Mouse (Mus musculus): Measurements from ENCODE around the gene Hmcn2. TPM values are rescaled to one million over a fixed set of nuclear protein-coding genes. Genes with fewer than 3 reads are reported as not detected.

Gene Hmcn2
- 0.30 TPM in 2 replicates for polyA plus RNA-seq (2015; fragmentation: Nextera tagmentation; extraction: Ambion mirVana)

- Histone ChIP-seq H3K4me3 (ENCODE audit: low read length) (peak within 1 kb of the TSS; percentile 31), H3K4me1 (ENCODE audit: control insufficient read depth, insufficient read depth, low read depth, low read length) (peaks cover 6% of the 10 kb centered on the region), H3K27ac (ENCODE audit: low read depth, low read length) (no peak within 1 kb of the TSS), H3K9me3 (ENCODE audit: control insufficient read depth, low read length) (no peaks in the 10 kb centered on the region), H3K4me2 (ENCODE audit: low read length) (peak within 1 kb of the TSS; percentile 52), H3K36me3 (ENCODE audit: control insufficient read depth, insufficient read depth, low read length) (no peaks in the 10 kb centered on the region), H3K9ac (ENCODE audit: low read depth, low read length) (peak within 1 kb of the TSS; percentile 29; the same call in 1 of the 2 replicates), H3K27me3 (replicated peaks; ENCODE audit: control insufficient read depth, insufficient read depth, low read length) (peaks cover 42% of the 10 kb centered on the region)
- no peak for ATAC-seq
- 3% methylated on average over 28 of the region's 33 CpGs for WGBS
Measured at GRCm38 (mm10) chr2:31314007-31314465, at the start of gene Hmcn2. Gene Hmcn2, plus strand, starts transcription at chr2:31314415.

GRCm38 (mm10) chr2:31267447-31267846 is 46.8 kb upstream of the Hmcn2 start:
- no peak overlapping the region for H3K4me2 ChIP-seq (ENCODE audit: low read length)
- peaks cover 60% of the 10 kb centered on the region for H3K4me1 ChIP-seq (ENCODE audit: control insufficient read depth, insufficient read depth, low read depth, low read length)
- H3K27me3 ChIP-seq (replicated peaks; ENCODE audit: control insufficient read depth, insufficient read depth, low read length), result no peaks in the 10 kb centered on the region
- no peak overlapping the region for H3K4me3 ChIP-seq (ENCODE audit: low read length)
- H3K27ac ChIP-seq (ENCODE audit: low read depth, low read length), result 0 out of 2 replicates have a peak overlapping the region, but pooled peaks have one; percentile 37
- 18% methylated on average over 6 of the region's 6 CpGs for WGBS
- H3K36me3 ChIP-seq (ENCODE audit: control insufficient read depth, insufficient read depth, low read length), result 0 out of 2 replicates have a peak, but pooled peaks cover 2% of the 10 kb centered on the region
- no peaks in the 10 kb centered on the region for H3K9me3 ChIP-seq (ENCODE audit: control insufficient read depth, low read length)
- H3K9ac ChIP-seq (ENCODE audit: low read depth, low read length), result 0 out of 2 replicates have a peak overlapping the region, but pooled peaks have one; percentile 14
- ATAC-seq, result no peak

- no peaks in the 10 kb centered on the region for H3K9me3 ChIP-seq (ENCODE audit: control insufficient read depth, low read length)
- no peak overlapping the region for H3K4me2 ChIP-seq (ENCODE audit: low read length)
- H3K9ac ChIP-seq (ENCODE audit: low read depth, low read length), result no peak overlapping the region
- no peak for ATAC-seq
- 0 out of 2 replicates have a peak, but pooled peaks cover 2% of the 10 kb centered on the region for H3K36me3 ChIP-seq (ENCODE audit: control insufficient read depth, insufficient read depth, low read length)
- WGBS, result 40% methylated on average over 5 of the region's 5 CpGs
- H3K27ac ChIP-seq (ENCODE audit: low read depth, low read length), result no peak overlapping the region
- H3K4me3 ChIP-seq (ENCODE audit: low read length), result no peak overlapping the region
- H3K4me1 ChIP-seq (ENCODE audit: control insufficient read depth, insufficient read depth, low read depth, low read length), result peaks cover 48% of the 10 kb centered on the region
- H3K27me3 ChIP-seq (replicated peaks; ENCODE audit: control insufficient read depth, insufficient read depth, low read length), result no peaks in the 10 kb centered on the region
Measured at GRCm38 (mm10) chr2:31268631-31269030, 45.6 kb upstream of the Hmcn2 start.

- no peak overlapping the region for H3K4me3 ChIP-seq (ENCODE audit: low read length)
- peaks cover 43% of the 10 kb centered on the region for H3K4me1 ChIP-seq (ENCODE audit: control insufficient read depth, insufficient read depth, low read depth, low read length)
- no peak for ATAC-seq
- H3K27me3 ChIP-seq (replicated peaks; ENCODE audit: control insufficient read depth, insufficient read depth, low read length), result no peaks in the 10 kb centered on the region
- H3K9ac ChIP-seq (ENCODE audit: low read depth, low read length), result no peak overlapping the region
- H3K27ac ChIP-seq (ENCODE audit: low read depth, low read length), result no peak overlapping the region
- H3K36me3 ChIP-seq (ENCODE audit: control insufficient read depth, insufficient read depth, low read length), result 0 out of 2 replicates have a peak, but pooled peaks cover 2% of the 10 kb centered on the region
- no peaks in the 10 kb centered on the region for H3K9me3 ChIP-seq (ENCODE audit: control insufficient read depth, low read length)
- H3K4me2 ChIP-seq (ENCODE audit: low read length), result no peak overlapping the region
- WGBS, result 87% methylated on average over 6 of the region's 6 CpGs
Measured at GRCm38 (mm10) chr2:31269188-31269587, 45.0 kb upstream of the Hmcn2 start.

- 96% methylated on average over 10 of the region's 10 CpGs for WGBS
- no peak for ATAC-seq
Measured at GRCm38 (mm10) chr2:31269847-31270246, 44.4 kb upstream of the Hmcn2 start.

GRCm38 (mm10) chr2:31270470-31270869 is 43.7 kb upstream of the Hmcn2 start:
- Histone ChIP-seq H3K27me3 (replicated peaks; ENCODE audit: control insufficient read depth, insufficient read depth, low read length) (no peaks in the 10 kb centered on the region), H3K9me3 (ENCODE audit: control insufficient read depth, low read length) (no peaks in the 10 kb centered on the region), H3K36me3 (ENCODE audit: control insufficient read depth, insufficient read depth, low read length) (0 out of 2 replicates have a peak, but pooled peaks cover 2% of the 10 kb centered on the region), H3K27ac (ENCODE audit: low read depth, low read length) (no peak overlapping the region), H3K4me1 (ENCODE audit: control insufficient read depth, insufficient read depth, low read depth, low read length) (peaks cover 30% of the 10 kb centered on the region), H3K9ac (ENCODE audit: low read depth, low read length) (no peak overlapping the region), H3K4me2 (ENCODE audit: low read length) (no peak overlapping the region), H3K4me3 (ENCODE audit: low read length) (no peak overlapping the region)
- ATAC-seq, result no peak
- 92% methylated on average over 8 of the region's 8 CpGs for WGBS

More at GRCm38 (mm10) chr2:31269847-31270246, 44.4 kb upstream of the Hmcn2 start:
- H3K9ac ChIP-seq (ENCODE audit: low read depth, low read length), result no peak overlapping the region
- no peaks in the 10 kb centered on the region for H3K27me3 ChIP-seq (replicated peaks; ENCODE audit: control insufficient read depth, insufficient read depth, low read length)
- 0 out of 2 replicates have a peak, but pooled peaks cover 2% of the 10 kb centered on the region for H3K36me3 ChIP-seq (ENCODE audit: control insufficient read depth, insufficient read depth, low read length)
- H3K9me3 ChIP-seq (ENCODE audit: control insufficient read depth, low read length), result no peaks in the 10 kb centered on the region
- no peak overlapping the region for H3K4me3 ChIP-seq (ENCODE audit: low read length)
- no peak overlapping the region for H3K27ac ChIP-seq (ENCODE audit: low read depth, low read length)
- H3K4me2 ChIP-seq (ENCODE audit: low read length), result no peak overlapping the region
- peaks cover 36% of the 10 kb centered on the region for H3K4me1 ChIP-seq (ENCODE audit: control insufficient read depth, insufficient read depth, low read depth, low read length)

GRCm38 (mm10) chr2:31271071-31271470 is 43.1 kb upstream of the Hmcn2 start:
- Histone ChIP-seq H3K36me3 (ENCODE audit: control insufficient read depth, insufficient read depth, low read length) (peaks cover 2% of the 10 kb centered on the region; the same call in 1 of the 2 replicates), H3K27me3 (replicated peaks; ENCODE audit: control insufficient read depth, insufficient read depth, low read length) (no peaks in the 10 kb centered on the region), H3K9ac (ENCODE audit: low read depth, low read length) (no peak overlapping the region), H3K4me1 (ENCODE audit: control insufficient read depth, insufficient read depth, low read depth, low read length) (peaks cover 24% of the 10 kb centered on the region), H3K9me3 (ENCODE audit: control insufficient read depth, low read length) (no peaks in the 10 kb centered on the region), H3K4me3 (ENCODE audit: low read length) (no peak overlapping the region), H3K27ac (ENCODE audit: low read depth, low read length) (no peak overlapping the region), H3K4me2 (ENCODE audit: low read length) (no peak overlapping the region)
- WGBS, result 89% methylated on average over 1 of the region's 1 CpGs
- no peak for ATAC-seq

GRCm38 (mm10) chr2:31274993-31275392 is 39.2 kb upstream of the Hmcn2 start:
- H3K9me3 ChIP-seq (ENCODE audit: control insufficient read depth, low read length), result no peaks in the 10 kb centered on the region
- H3K36me3 ChIP-seq (ENCODE audit: control insufficient read depth, insufficient read depth, low read length), result peaks cover 5% of the 10 kb centered on the region
- no peak overlapping the region for H3K4me2 ChIP-seq (ENCODE audit: low read length)
- no peak overlapping the region for H3K4me3 ChIP-seq (ENCODE audit: low read length)
- no peak for ATAC-seq
- 78% methylated on average over 6 of the region's 6 CpGs for WGBS
- no peaks in the 10 kb centered on the region for H3K27me3 ChIP-seq (replicated peaks; ENCODE audit: control insufficient read depth, insufficient read depth, low read length)
- H3K4me1 ChIP-seq (ENCODE audit: control insufficient read depth, insufficient read depth, low read depth, low read length), result peaks cover 4% of the 10 kb centered on the region; the same call in 1 of the 2 replicates
- H3K9ac ChIP-seq (ENCODE audit: low read depth, low read length), result no peak overlapping the region
- H3K27ac ChIP-seq (ENCODE audit: low read depth, low read length), result no peak overlapping the region

- H3K27ac ChIP-seq (ENCODE audit: low read depth, low read length), result no peak overlapping the region
- H3K27me3 ChIP-seq (replicated peaks; ENCODE audit: control insufficient read depth, insufficient read depth, low read length), result no peaks in the 10 kb centered on the region
- H3K4me1 ChIP-seq (ENCODE audit: control insufficient read depth, insufficient read depth, low read depth, low read length), result peaks cover 4% of the 10 kb centered on the region; the same call in 1 of the 2 replicates
- H3K4me3 ChIP-seq (ENCODE audit: low read length), result no peak overlapping the region
- WGBS, result 61% methylated on average over 6 of the region's 6 CpGs
- peaks cover 9% of the 10 kb centered on the region for H3K36me3 ChIP-seq (ENCODE audit: control insufficient read depth, insufficient read depth, low read length)
- no peak overlapping the region for H3K9ac ChIP-seq (ENCODE audit: low read depth, low read length)
- no peak for ATAC-seq
- no peaks in the 10 kb centered on the region for H3K9me3 ChIP-seq (ENCODE audit: control insufficient read depth, low read length)
- no peak overlapping the region for H3K4me2 ChIP-seq (ENCODE audit: low read length)
Measured at GRCm38 (mm10) chr2:31277810-31278209, 36.4 kb upstream of the Hmcn2 start.
